In genomic region chr2:143867326-143867725, GRCm38 (mm10) we compare ENCODE assay signal across 8 mouse cellular contexts. TPM values are rescaled to one million over a fixed set of nuclear protein-coding genes. Genes with fewer than 3 reads are reported as not detected.
DNase-seq lines count a peak whose midpoint lies in the region; ATAC-seq lines count a peak whose summit lies in the region.

No protein-coding gene starts in this region.

- H3K27me3 ChIP-seq in hindbrain, embryonic 13.5 days = 0 out of 2 replicates have a peak, but pooled peaks cover under 1% of the 10 kb centered on the region

- no peaks in the 10 kb centered on the region for H3K36me3 ChIP-seq in hindbrain, embryonic 13.5 days

- peaks cover 9% of the 10 kb centered on the region; the same call in 1 of the 2 replicates for H3K4me1 ChIP-seq in hindbrain, embryonic 13.5 days (replicated peaks)

- H3K9ac ChIP-seq in hindbrain, embryonic 13.5 days = no peak overlapping the region

- H3K4me2 ChIP-seq in hindbrain, embryonic 13.5 days = no peak overlapping the region

- no peak overlapping the region for H3K4me3 ChIP-seq in hindbrain, embryonic 13.5 days

- H3K9me3 ChIP-seq in hindbrain, embryonic 13.5 days = no peaks in the 10 kb centered on the region

- peak; percentile 62 for ATAC-seq in hindbrain, embryonic 13.5 days (ENCODE audit: low FRiP score)

- H3K27ac ChIP-seq in hindbrain, embryonic 13.5 days = no peak overlapping the region

- 13% methylated on average over 6 of the region's 6 CpGs for WGBS in hindbrain, embryonic 13.5 days

- DNase-seq in Muller cell, postnatal 12 days (ENCODE audit: inconsistent ontology term) = peak; percentile 67
- peak; percentile 76 for DNase-seq in cerebellum, adult 9-10 months
- peak; percentile 58 to 72 for DNase-seq in frontal cortex, postnatal 14 days (ENCODE audit: low spot score in 2 of 2)
- peak; percentile 46 to 73 for DNase-seq in layer of hippocampus, postnatal 25 days (ENCODE audit: extremely low spot score in 1 of 2, low spot score in 1 of 2)
- peak; percentile 86 for DNase-seq in lung, postnatal 25 days (ENCODE audit: low spot score)
- DNase-seq in retina, postnatal 1 day = peak; percentile 87
- DNase-seq in urinary bladder, adult 2 months (ENCODE audit: low spot score) = peak; percentile 53

RNA-seq across cellular contexts. Expression of gene Bfsp1, which starts 4.4 kb away (rescaled TPM):
- polyA plus RNA-seq in hindbrain, embryonic 13.5 days (2015; fragmentation: Nextera tagmentation; extraction: Ambion mirVana) = 1.4 and 1.6 TPM in 2 replicates
- under 1 TPM; 0.77 to 0.86 TPM for total RNA-seq in layer of hippocampus, postnatal 25 days (2021)
- polyA plus RNA-seq in urinary bladder, adult 2 months (2012; rRNA removed) = 2.0 and 2.1 TPM in 2 replicates

RNA-seq across cellular contexts. Expression of gene Dstn, which starts 47.8 kb away (rescaled TPM):
- polyA plus RNA-seq in hindbrain, embryonic 13.5 days (2015; fragmentation: Nextera tagmentation; extraction: Ambion mirVana) = 439 and 440 TPM in 2 replicates
- total RNA-seq in layer of hippocampus, postnatal 25 days (2021) = 100 to 1,000 TPM; 207 to 232 TPM
- polyA plus RNA-seq in urinary bladder, adult 2 months (2012; rRNA removed) = 1,245 and 1,572 TPM in 2 replicates
